Mouse (Mus musculus) midbrain, embryonic 12.5 days (tissue): ENCODE results near the gene Dapk2. TPM values are rescaled to one million over a fixed set of nuclear protein-coding genes. Genes with fewer than 3 reads are reported as not detected.

Source experiments
- ATAC-seq: fragments of 200-750 bp; cut with Nextera tagmentation; 2 replicates; pipeline ENCODE4 v1.8.0; 2017; ENCODE audit warnings: low read depth, moderate TSS enrichment, moderate library complexity; ENCODE audit not compliant: low FRiP score
- H3K27ac ChIP-seq: fragments of 300-500 bp; sonication (generic); replicated peaks from 2 replicates; pipeline ENCODE4 v1.5.1; 2016; ENCODE audit warnings: mild to moderate bottlenecking
- H3K27me3 ChIP-seq: fragments of 300-500 bp; sonication (generic); 2 replicates; pipeline ENCODE4 v1.6.1; 2016; ENCODE audit warnings: mild to moderate bottlenecking
- H3K36me3 ChIP-seq: fragments of 300-500 bp; sonication (generic); 2 replicates; pipeline ENCODE4 v1.6.1; 2016
- H3K4me1 ChIP-seq: fragments of 300-500 bp; sonication (generic); 2 replicates; pipeline ENCODE4 v1.6.1; 2016
- H3K4me2 ChIP-seq: fragments of 300-500 bp; sonication (generic); replicated peaks from 2 replicates; pipeline ENCODE4 v1.6.1; 2016; ENCODE audit warnings: mild to moderate bottlenecking, moderate library complexity
- H3K4me3 ChIP-seq: fragments of 300-500 bp; sonication (generic); 2 replicates; pipeline ENCODE4 v1.5.1; 2016; ENCODE audit warnings: mild to moderate bottlenecking
- H3K9ac ChIP-seq: fragments of 300-500 bp; sonication (generic); replicated peaks from 2 replicates; pipeline ENCODE4 v1.6.1; 2016; ENCODE audit warnings: mild to moderate bottlenecking, moderate library complexity
- H3K9me3 ChIP-seq: fragments of 300-500 bp; sonication (generic); 2 replicates; pipeline ENCODE4 v1.6.1; 2016; ENCODE audit warnings: mild to moderate bottlenecking
- WGBS: fragments of 180-500 bp; shearing (Covaris S2); methylation state at CpG from one replicate; pipeline ENCODE4 v1.1.7; 2016; 5-methylcytosine and 5-hydroxymethylcytosine counted together
- polyA plus RNA-seq: library from polyadenylated mRNA; unstranded; fragments of >200 nt; fragmentation: Nextera tagmentation; extraction: Ambion mirVana; gene quantifications from 2 replicates; pipeline ENCODE4 v1.2.1, GENCODE M21; 2016

Dapk2 gene
- polyA plus RNA-seq, 1 experiment from 2014 or later: 3.7 TPM

DNA sequence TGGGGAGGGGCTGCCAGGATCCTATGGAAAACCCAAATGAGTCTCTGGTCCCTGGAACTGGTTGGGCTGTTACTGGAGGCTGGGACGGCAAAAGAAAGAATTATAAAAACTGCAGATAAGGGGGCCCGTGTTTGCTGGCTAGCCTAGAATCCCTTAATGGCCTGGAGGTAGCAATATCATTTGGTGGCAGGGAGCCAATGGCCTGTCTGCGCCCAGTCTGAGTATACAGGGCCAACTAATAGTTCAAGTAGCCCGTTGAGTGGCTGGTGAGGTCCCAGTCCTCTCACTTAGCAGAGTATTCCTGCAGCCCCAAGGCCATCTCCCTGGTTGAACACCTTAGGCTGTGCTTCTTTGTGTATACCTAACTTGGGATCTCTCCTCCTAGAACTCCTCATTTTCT, 83.7 kb downstream of the Dapk2 start:
- no peak overlapping the region for H3K27ac ChIP-seq
- H3K9me3 ChIP-seq: no peaks in the 10 kb centered on the region
- H3K4me2 ChIP-seq: no peak overlapping the region
- no peak overlapping the region for H3K9ac ChIP-seq
- ATAC-seq: no peak
- no peaks in the 10 kb centered on the region for H3K27me3 ChIP-seq
- no peaks in the 10 kb centered on the region for H3K36me3 ChIP-seq
- no peaks in the 10 kb centered on the region for H3K4me1 ChIP-seq
- WGBS: 92% methylated on average over 4 of the region's 4 CpGs
- H3K4me3 ChIP-seq: no peak overlapping the region

- Histone ChIP-seq H3K36me3 (no peaks in the 10 kb centered on the region), H3K4me1 (no peaks in the 10 kb centered on the region), H3K9me3 (no peaks in the 10 kb centered on the region), H3K4me3 (no peak overlapping the region), H3K27ac (no peak overlapping the region), H3K9ac (no peak overlapping the region), H3K4me2 (no peak overlapping the region), H3K27me3 (no peaks in the 10 kb centered on the region)
- WGBS: 79% methylated on average over 4 of the region's 4 CpGs
- no peak for ATAC-seq
Measured at GRCm38 (mm10) chr9:66243240-66243639, 85.2 kb downstream of the Dapk2 start.

DNA sequence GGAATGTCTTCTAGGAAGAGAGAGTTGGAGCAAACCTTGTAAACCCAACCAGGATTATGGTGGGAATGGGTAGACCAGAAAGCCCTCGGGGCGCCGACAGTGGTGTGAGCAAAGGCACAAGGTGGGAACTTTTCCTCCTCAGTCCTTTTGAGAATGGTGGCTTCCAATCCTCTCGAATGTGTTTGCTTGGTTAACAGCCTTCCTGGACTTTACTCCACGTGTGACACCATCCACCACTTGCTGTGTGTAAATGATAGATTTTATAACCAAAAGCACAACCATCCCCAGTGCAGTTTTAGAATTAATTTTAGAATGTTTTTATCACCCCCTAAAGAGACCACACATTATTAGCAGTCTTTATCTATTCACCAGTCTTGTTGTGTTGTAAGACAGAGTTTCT, 86.1 kb downstream of the Dapk2 start:
- ATAC-seq: no peak
- Histone ChIP-seq H3K9me3 (no peaks in the 10 kb centered on the region), H3K4me3 (no peak overlapping the region), H3K9ac (no peak overlapping the region), H3K4me1 (no peaks in the 10 kb centered on the region), H3K4me2 (no peak overlapping the region), H3K27me3 (no peaks in the 10 kb centered on the region), H3K36me3 (no peaks in the 10 kb centered on the region), H3K27ac (no peak overlapping the region)
- WGBS: 91% methylated on average over 5 of the region's 5 CpGs

GRCm38 (mm10) chr9:66245707-66246106, 87.7 kb downstream of the Dapk2 start:
- Histone ChIP-seq H3K4me2 (no peak overlapping the region), H3K4me1 (no peaks in the 10 kb centered on the region), H3K27ac (no peak overlapping the region), H3K9me3 (no peaks in the 10 kb centered on the region), H3K27me3 (no peaks in the 10 kb centered on the region), H3K9ac (no peak overlapping the region), H3K4me3 (no peak overlapping the region), H3K36me3 (no peaks in the 10 kb centered on the region)
- no peak for ATAC-seq
- WGBS: 59% methylated on average over 4 of the region's 4 CpGs

GRCm38 (mm10) chr9:66249281-66249680, 91.3 kb downstream of the Dapk2 start:
- Histone ChIP-seq H3K27ac (no peak overlapping the region), H3K4me1 (0 out of 2 replicates have a peak, but pooled peaks cover 2% of the 10 kb centered on the region), H3K4me2 (no peak overlapping the region), H3K4me3 (no peak overlapping the region), H3K9me3 (no peaks in the 10 kb centered on the region), H3K27me3 (no peaks in the 10 kb centered on the region), H3K9ac (no peak overlapping the region), H3K36me3 (no peaks in the 10 kb centered on the region)
- no peak for ATAC-seq
- 94% methylated on average over 6 of the region's 6 CpGs for WGBS

DNA sequence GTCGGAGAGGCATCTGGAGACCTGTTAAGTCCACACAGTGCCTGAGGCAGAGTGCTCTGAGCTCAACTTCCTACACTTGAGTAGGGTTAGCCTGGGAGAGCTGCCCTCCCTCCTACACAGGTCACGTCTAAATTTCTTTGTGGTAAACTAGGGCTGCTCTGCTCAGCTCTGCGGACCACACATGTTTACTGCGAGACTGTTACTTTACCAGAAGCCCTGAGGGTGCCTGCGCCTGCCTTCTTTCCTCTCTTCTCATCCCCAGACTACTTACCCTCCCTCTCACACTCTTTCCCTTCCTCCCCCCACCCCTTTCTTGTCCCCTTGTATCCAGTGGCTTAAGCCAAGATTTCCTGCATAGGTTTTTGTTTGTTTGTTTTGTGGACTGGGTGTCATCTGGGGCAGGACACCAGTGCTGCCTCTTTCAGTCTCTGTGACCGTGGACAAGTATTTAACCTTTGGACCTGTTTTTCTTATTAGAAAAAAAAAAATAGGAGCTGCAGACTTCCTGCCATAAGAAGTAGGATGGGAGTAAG, 93.2 kb downstream of the Dapk2 start:
- Histone ChIP-seq H3K9ac (no peak overlapping the region), H3K27me3 (no peaks in the 10 kb centered on the region), H3K4me3 (no peak overlapping the region), H3K4me1 (0 out of 2 replicates have a peak, but pooled peaks cover 2% of the 10 kb centered on the region), H3K4me2 (no peak overlapping the region), H3K36me3 (no peaks in the 10 kb centered on the region), H3K9me3 (no peaks in the 10 kb centered on the region), H3K27ac (no peak overlapping the region)
- ATAC-seq: no peak
- WGBS: 59% methylated on average over 6 of the region's 6 CpGs

- no peaks in the 10 kb centered on the region for H3K27me3 ChIP-seq
- no peak overlapping the region for H3K4me3 ChIP-seq
- 87% methylated on average over 2 of the region's 2 CpGs for WGBS
- no peaks in the 10 kb centered on the region for H3K9me3 ChIP-seq
- no peak for ATAC-seq
- no peaks in the 10 kb centered on the region for H3K4me1 ChIP-seq
- H3K9ac ChIP-seq: no peak overlapping the region
- H3K36me3 ChIP-seq: no peaks in the 10 kb centered on the region
- H3K27ac ChIP-seq: no peak overlapping the region
- H3K4me2 ChIP-seq: no peak overlapping the region
Measured at GRCm38 (mm10) chr9:66261741-66262140, 103.7 kb downstream of the Dapk2 start.

DNA sequence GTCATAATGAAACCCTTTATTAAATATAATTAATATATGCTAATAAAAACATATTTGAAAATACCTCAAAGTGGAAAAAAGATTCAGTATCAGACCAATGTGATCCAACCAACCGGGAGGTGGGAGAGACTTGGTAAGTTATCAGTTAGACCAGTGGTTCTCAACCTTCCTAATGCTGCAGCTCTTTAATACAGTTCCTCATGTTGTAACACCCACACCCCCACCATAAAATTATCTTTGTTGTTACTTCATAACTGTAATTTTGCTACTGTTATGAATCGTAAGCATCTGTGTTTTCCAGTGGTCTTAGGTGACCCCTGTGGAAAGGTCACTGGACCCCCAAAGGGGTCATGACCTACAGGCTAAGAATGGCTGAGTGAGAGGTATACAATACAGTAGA, 105.7 kb downstream of the Dapk2 start:
- no peak overlapping the region for H3K9ac ChIP-seq
- no peaks in the 10 kb centered on the region for H3K27me3 ChIP-seq
- no peak for ATAC-seq
- H3K27ac ChIP-seq: no peak overlapping the region
- WGBS: 86% methylated on average over 2 of the region's 2 CpGs
- H3K4me2 ChIP-seq: no peak overlapping the region
- no peaks in the 10 kb centered on the region for H3K4me1 ChIP-seq
- H3K9me3 ChIP-seq: no peaks in the 10 kb centered on the region
- H3K36me3 ChIP-seq: no peaks in the 10 kb centered on the region
- H3K4me3 ChIP-seq: no peak overlapping the region

- no peak overlapping the region for H3K9ac ChIP-seq
- ATAC-seq: no peak
- WGBS: 44% methylated on average over 2 of the region's 2 CpGs
- H3K4me1 ChIP-seq: no peaks in the 10 kb centered on the region
- H3K36me3 ChIP-seq: no peaks in the 10 kb centered on the region
- H3K27me3 ChIP-seq: no peaks in the 10 kb centered on the region
- H3K27ac ChIP-seq: no peak overlapping the region
- no peaks in the 10 kb centered on the region for H3K9me3 ChIP-seq
- no peak overlapping the region for H3K4me3 ChIP-seq
- H3K4me2 ChIP-seq: no peak overlapping the region
Measured at GRCm38 (mm10) chr9:66265645-66266044, 107.6 kb downstream of the Dapk2 start.

DNA sequence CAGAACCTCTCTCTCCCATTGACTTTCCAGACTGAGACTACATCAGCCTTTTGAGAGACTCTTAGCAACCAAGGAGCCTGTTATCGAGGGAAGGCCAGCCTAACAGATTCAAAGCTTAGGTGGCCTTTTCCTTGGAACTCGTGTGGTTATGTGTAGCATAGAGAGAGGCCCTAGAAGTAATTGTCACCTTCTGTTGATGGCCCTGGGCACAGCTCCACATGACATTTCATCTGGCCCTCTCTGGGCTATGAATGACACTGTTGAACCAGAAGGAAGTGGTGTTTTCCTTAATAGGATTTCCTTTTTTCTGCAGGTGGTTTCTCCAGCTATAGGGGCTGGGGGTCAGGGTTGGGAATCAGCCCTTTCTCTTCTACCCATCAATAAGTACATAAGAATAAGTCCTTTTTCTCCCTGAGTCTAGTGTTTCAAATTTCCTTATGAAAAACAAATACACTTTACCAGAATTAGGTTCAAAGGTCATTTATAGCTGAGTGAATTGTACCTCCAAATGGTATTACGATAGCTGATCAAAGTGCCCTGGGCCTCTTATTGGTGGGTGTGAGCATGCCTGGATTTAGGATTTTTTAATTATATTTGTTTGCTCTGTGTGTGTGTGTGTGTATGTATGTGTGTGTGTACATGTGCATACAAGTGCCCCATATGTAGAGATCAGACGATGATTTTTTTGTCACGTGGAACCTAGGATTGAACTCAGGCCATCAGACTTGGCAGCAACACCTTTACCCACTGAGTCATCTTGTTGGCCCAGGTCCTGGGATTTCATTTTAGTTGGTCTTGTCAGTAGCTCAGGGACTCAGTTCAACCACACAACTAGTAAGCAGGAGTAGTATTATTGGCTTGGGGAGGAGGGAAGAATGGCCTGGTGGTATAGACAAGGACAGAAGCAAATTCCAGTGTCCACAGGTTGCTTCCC, 108.5 kb downstream of the Dapk2 start:
- ATAC-seq: no peak
- Histone ChIP-seq H3K9me3 (no peaks in the 10 kb centered on the region), H3K27ac (no peak overlapping the region), H3K27me3 (peaks cover 2% of the 10 kb centered on the region; the same call in 1 of the 2 replicates), H3K4me3 (no peak overlapping the region), H3K4me1 (0 out of 2 replicates have a peak, but pooled peaks cover under 1% of the 10 kb centered on the region), H3K36me3 (no peaks in the 10 kb centered on the region), H3K9ac (no peak overlapping the region), H3K4me2 (no peak overlapping the region)
- 70% methylated on average over 5 of the region's 5 CpGs for WGBS

- no peak overlapping the region for H3K9ac ChIP-seq
- no peak overlapping the region for H3K4me3 ChIP-seq
- ATAC-seq: no peak
- 86% methylated on average over 4 of the region's 4 CpGs for WGBS
- H3K27ac ChIP-seq: no peak overlapping the region
- H3K4me1 ChIP-seq: 0 out of 2 replicates have a peak, but pooled peaks cover 3% of the 10 kb centered on the region
- H3K4me2 ChIP-seq: no peak overlapping the region
- H3K36me3 ChIP-seq: no peaks in the 10 kb centered on the region
- no peaks in the 10 kb centered on the region for H3K9me3 ChIP-seq
- peaks cover 20% of the 10 kb centered on the region; the same call in 1 of the 2 replicates for H3K27me3 ChIP-seq
Measured at GRCm38 (mm10) chr9:66268804-66269203, 110.8 kb downstream of the Dapk2 start.

- WGBS: 80% methylated on average over 4 of the region's 4 CpGs
- Histone ChIP-seq H3K36me3 (no peaks in the 10 kb centered on the region), H3K4me1 (peaks cover 13% of the 10 kb centered on the region), H3K9ac (no peak overlapping the region), H3K9me3 (no peaks in the 10 kb centered on the region), H3K4me2 (no peak overlapping the region), H3K27ac (no peak overlapping the region), H3K4me3 (no peak overlapping the region), H3K27me3 (peaks cover 20% of the 10 kb centered on the region; the same call in 1 of the 2 replicates)
- no peak for ATAC-seq
Measured at GRCm38 (mm10) chr9:66270038-66270437, 112.0 kb downstream of the Dapk2 start.
